Mouse (Mus musculus): ENCODE data around the gene Mrps6. TPM values are rescaled to one million over a fixed set of nuclear protein-coding genes. Genes with fewer than 3 reads are reported as not detected.
"Not testable (repeated sequence)": the region's sequence is repeated elsewhere in the genome, so short reads cannot be mapped to it uniquely, and the experiment has no call there.

The Mrps6 gene
- total RNA-seq, 2 experiments from 2014 or later, result 64.2 to 66.1 TPM

DNA sequence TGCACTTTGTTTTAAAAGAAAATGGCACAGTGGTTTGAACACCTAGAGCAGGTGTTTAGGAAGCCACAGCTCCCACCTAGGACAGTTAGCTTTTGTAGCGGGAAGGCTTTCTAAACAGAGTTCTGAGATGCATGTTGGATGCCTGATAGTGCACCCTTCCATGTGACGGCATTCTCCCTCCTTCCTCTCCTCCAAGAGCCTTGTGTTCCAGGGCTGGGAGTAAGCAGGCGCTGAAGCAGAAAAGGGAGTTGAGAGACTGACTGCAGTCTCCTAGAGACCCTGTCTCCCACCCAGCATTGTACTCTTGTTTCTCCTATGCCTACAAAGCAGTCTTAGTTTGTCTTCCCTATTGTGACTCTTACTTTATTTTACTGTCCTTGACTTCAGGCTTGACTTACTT is 2.1 kb downstream of the Mrps6 start:
- DNase-seq (ENCODE audit: low spot score in 2 of 2), result no peak

DNA sequence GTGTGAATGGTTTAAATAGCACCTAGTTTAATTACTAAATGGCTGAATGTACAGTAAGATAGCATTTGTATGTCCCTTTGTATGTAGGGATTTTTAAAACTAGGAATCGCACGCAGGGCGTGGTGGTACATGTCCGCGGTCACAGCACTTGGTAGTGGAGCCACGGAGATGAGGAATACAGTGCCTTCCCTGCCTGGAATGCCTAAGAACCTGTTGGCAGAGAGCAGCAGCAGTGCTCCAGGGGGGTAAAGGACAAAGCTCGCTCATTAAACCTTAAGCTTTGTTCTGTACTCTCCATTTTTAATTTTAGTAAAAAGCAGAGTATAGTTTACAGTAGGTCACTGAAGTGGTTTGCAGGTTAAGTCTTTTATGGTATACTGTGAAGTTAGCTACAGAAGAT is 3.5 kb downstream of the Mrps6 start:
- DNase-seq (ENCODE audit: low spot score in 2 of 2), result no peak

DNA sequence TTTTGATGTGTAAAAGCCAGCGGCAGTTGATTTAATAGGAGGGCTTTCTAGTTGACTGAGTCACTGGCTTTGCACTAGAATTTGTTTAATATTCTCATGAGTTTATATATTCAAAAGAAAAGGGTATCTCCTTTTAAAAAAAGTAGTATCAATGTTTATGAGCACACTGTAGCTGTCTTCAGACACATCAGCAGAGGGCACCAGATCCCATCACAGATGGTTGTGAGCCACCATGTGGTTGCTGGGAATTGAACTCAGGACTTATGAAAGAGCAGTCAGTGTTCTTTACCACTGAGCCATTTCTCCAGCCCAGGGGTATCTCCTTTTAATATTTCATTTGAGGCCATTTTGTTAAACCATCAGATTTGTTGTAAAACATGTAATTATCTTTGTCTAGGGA is 4.8 kb downstream of the Mrps6 start:
- DNase-seq (ENCODE audit: low spot score in 2 of 2), result no peak

DNA sequence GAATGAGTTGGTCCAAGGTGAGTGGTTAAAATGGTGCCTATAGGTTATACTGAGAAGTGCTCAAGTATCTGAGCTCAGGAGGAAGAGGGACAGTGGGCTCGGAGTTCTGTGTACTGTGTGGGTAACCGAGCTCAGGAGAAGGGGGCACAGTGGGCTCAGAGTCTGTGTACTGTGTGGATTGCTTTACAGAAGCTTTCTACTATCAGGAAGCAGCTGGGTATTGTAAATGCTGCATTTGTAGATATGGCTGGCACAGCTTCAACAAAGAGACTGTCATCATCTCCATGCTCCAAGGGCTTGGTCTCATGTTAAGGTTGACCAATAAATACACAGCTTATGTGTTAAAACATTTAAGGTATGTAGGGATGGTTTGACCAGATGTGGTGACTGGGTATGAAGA is 6.7 kb downstream of the Mrps6 start:
- DNase-seq (ENCODE audit: low spot score in 2 of 2), result no peak

DNA sequence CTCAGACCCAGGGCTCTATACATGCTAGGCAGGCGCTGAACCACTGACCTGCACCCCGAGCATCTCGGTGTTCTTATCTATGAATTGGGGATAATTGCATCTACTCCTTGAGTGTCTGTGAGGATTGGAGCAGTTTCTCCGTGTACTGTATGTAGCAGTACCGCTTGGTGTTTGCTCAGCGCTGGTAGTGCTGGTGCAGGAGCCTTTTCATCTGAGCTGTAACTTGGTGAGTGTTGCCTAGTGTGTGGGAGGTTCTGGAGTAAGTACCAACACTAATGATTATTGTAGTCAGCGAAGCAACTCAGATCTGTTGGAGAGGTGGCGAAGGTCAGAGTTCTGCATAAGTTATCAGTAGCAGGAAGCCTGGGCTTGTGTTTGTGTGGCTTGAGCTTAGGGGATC is 12.3 kb downstream of the Mrps6 start:
- no peak for DNase-seq (ENCODE audit: low spot score in 2 of 2)

DNA sequence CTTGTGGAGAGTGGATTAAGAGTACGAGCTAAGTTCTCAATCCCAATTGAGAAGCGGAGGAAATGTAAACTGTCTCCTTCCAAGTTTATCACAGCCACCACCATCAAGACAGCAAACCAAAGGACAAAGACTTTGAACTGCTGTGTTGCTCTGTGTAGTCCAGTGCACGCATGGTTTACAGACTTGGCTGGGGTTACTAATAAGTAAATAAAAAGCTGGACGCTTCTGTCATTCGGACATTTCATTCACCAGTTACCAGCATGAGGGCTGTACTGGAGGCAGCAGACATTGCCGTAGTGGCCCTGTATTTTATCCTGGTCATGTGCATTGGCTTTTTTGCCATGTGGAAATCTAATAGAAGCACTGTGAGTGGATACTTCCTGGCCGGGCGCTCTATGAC is 18.7 kb downstream of the Mrps6 start:
- DNase-seq (ENCODE audit: low spot score in 2 of 2), result no peak

DNA sequence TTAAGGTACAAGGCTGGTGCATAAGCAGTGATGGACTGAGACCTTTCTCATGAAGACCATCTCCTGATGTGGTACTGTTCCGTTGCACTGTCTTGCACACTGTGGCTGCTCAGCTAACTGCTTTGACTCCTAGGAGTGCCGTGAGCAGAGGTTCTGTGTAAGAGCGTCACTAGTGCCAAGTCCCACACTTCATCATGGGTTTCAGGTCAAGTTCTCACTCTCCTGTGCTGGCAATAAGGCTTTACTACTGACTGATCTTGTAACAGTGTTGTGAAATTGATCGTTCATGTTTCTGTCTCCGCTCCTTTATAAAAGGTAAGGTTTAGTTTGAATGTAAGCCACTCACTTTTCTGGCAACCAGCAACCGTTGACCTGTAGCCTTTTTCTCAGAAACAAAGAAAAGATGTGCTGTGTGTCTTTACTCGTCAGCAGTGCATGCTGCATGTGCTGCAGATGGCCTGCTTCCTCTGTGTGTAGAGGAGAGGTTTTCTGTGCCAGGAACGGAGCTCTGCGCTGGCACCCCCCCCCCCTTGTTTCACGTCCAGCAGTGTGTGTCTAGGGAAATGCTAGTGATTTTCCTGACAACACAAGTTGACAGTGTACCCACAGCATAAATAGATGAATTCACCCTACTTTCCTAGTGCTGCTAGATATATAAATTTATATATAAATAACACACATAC is 25.8 kb downstream of the Mrps6 start:
- DNase-seq (ENCODE audit: low spot score in 2 of 2), result no peak

DNA sequence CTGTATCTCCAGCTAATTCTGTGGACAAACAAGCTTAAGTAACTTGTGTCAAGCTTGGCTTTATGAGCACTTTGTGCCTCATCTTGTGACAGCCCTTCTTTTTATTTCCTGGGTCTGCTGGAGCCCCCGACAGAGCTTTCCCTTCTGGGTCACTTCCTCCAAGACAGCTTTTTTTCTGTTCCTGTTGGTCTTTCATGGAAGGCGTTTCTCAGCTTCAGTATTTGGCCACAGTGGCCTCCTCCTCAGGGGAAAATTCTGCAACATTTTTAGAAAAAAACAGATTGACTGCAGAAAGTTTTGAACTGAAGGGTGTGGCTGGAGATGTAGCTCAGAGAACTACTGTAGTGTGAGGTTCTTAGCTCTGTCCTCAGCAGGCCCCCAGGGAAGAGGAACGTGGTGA is 31.2 kb downstream of the Mrps6 start:
- DNase-seq (ENCODE audit: low spot score in 2 of 2), result no peak

DNA sequence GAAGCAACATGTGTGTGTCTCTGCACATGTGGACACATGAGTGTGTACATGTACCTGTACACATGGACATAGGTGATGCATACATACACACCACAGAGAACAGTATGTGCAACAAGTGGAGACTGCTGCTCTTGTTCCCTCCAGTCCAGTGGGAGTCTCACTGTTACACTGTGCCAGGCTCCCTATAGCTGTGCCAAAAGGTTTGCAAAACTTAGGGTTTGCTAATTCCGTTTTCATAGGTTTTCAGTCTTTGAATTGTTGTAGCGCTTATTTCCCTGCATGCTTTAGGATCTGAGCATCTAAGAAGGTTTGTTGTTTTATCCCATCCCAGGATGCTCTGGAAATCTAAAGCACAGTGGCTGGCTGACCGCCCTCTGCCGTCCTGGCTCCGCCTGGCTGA is 33.8 kb downstream of the Mrps6 start:
- DNase-seq (ENCODE audit: low spot score in 2 of 2), result no peak

DNA sequence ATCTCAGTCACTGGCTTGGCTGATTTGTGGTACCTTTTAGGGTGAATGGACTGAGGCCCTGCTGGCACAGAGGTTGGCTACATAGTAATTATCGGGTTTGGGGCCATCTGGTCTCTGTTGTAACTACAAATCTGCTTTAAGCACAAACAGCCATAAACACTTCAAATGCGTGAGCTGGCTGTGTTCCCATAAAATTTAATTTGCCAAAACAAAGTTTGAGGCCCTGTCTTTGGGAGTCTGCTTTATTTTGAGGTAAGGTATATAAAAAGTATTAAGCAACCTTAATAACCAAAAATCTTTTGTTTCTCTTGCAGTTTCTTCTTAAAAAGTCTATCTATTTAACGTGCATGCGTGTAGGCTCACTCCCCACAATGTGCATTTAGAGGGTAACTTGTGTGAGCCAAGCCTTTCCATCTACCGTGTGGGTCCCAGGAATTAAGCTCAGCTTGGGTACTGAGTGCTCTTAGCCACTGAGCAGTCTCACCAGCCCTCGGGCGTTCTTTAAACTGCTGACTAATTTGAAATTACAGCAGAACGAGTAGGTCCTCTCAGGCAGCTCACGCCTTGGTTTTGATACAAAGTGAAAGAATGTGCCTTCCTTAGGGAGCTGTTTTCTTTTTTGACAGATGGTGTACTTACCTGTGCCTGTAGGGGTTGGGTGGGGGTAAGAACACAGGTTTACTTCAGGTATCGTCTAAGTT is 40.4 kb downstream of the Mrps6 start:
- DNase-seq (ENCODE audit: low spot score in 2 of 2), result no peak

DNA sequence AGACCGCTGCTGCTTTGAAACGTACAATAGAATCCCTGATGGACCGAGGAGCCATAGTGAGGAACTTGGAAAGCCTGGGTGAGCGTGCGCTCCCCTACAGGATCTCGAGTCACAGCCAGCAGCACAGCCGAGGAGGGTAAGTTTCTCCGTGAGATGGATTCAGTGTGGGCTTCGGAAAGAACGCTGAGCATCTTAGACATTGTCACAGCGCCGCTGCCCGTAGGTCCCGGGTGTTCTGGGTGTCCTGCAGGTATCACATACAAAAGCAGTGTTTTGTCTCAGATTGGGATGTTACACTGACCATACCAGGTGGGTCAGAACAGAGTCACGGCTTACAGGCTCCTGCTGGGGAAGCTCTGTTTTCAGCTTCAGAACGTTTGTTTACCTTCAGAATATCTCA is 41.5 kb downstream of the Mrps6 start:
- DNase-seq (ENCODE audit: low spot score in 2 of 2), result no peak

DNA sequence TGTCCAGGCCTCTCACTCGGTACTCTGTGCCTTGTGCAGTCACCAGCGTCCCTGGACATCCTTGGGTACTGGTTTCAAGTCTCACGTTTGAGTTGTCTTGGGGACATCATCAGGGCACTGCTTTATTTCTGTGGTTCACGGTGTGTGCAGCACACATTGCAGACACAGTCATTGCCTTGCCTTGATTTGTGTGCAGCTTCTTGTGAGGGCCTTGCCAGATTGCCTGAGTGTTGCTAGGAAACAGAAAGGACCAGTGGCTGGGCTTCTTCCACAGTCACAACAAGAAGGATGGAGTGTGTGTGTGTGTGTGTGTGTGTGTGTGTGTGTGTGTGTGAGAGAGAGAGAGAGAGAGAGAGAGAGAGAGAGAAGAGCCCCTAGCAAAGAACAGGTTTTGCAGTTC is 42.0 kb downstream of the Mrps6 start:
- no peak for DNase-seq (ENCODE audit: low spot score in 2 of 2)

DNA sequence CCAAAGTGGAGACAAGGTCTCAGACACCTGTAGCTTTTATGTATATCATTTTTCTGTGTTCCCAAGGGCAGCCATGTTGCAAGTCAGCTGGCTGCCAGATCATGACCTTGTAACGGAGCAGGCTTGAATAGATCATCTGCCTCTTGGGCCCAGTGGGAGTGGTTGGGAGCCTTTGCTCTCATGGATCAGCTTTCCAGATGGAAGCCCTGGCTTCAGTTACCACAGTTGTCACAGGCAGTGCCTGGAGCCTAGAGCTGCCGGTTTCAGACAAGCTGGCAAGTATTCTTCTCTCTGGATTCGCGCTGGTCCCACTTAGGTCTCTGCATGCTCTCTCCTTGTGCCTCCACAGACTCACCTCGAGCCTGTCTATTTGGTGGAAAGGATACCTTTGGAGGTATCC is 44.0 kb downstream of the Mrps6 start:
- DNase-seq (ENCODE audit: low spot score in 2 of 2), result no peak

DNA sequence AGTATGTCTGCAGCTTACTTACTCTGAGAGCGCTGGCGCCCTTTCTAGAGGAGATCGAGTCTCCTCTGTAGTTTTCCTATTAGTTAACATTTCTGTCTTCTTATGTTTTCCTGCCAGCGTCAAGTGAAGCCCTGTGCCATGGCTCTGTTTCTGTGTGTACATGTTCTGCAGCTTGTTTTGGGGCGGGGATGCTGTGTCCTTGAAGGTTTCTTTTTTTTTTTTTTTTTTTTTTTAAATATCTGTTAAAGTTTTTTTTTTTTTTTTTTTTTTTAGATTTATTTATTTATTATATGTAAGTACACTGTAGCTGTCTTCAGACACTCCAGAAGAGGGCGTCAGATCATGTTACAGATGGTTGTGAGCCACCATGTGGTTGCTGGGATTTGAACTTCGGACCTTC is 44.9 kb downstream of the Mrps6 start:
- not testable (repeated sequence) for DNase-seq (ENCODE audit: low spot score in 2 of 2)

DNA sequence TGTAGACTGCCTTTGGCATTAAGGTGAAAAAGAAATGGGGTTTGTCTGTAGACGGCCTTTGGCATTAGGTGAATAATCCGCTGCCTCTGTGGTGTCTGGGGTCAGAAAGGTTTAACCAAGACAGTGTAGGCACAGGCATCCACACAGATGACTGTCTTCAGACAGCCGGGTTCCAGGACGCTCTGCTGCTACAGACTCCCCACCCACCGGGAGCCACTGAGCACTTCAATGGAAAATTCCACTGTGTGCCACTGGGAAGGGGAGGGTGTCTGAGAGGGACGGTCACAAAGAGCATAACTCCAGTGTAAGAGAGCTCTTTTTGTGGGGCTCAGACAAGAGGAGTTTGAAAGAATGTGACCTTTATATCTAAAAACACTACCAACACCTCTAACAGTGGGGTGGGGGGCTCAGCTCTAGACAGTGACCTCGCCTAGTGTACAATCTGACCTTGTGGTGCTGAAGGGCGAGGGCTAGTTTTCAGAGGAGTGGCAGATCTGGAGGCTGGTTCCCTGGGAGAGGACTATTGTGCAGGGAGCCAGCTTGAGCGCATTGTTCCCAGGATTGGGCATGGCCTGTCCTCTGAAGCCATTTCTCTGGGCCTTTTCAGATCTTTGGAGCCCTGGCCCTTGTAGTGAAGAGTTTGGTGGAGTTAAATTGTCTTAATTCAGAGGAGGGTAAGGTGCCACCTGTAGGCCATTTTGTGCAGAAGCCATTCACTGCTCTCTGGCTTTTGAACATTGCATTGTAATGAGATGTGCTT is 45.7 kb downstream of the Mrps6 start:
- no peak for DNase-seq (ENCODE audit: low spot score in 2 of 2)

DNA sequence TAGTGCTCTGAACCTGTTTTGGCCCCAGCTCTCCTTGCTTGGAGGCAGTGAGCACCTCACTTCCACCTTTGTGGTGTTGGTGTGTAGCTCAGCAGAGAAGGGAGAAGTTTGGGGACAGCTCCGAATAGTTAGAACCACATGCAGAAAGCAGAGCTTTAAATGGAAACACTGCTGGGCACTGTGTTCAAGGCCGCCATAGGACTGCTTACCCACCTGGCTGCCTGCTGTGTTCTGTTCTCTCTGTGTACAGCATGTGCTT is 46.2 kb downstream of the Mrps6 start:
- DNase-seq (ENCODE audit: low spot score in 2 of 2), result no peak

DNA sequence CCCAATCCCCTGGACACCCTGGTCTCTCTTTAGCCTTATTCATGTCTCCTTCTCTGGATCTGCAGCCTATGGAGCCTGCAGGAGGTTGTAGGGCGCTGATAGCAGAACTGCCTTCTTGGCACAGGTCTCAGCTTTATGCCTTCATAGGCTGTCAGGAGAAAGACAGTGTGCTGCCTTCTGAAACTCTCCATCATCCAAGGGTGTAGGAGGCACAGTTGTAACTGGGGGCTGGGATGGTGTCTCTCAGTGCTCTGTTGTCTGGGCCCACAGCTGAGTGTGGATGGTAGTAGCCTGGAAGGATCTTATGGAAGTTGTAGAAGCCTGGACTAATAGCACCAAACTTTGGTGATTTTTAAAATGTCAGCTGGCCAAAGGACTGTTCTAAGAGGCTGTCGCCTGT is 46.9 kb downstream of the Mrps6 start:
- DNase-seq (ENCODE audit: low spot score in 2 of 2), result no peak

DNA sequence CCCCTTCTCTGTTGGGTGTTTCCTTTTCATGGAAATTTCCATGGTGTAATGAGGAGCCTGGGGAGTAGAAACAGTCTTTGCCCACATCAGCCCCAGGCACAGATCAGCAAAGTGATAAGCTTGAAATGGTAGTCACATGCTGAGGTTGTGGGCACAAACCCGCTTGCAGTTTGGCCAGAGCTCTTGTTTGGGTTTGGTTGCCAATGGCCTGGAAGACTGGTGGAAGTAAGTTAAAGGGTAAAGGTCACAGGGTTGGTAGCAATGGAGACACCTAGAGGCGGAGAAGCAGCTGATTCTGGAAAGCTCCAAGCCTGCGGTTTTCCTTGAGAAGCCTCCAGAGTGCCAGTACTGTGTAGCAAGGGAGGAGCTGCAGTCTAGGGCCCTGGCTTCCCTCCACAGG is 47.6 kb downstream of the Mrps6 start:
- no peak for DNase-seq (ENCODE audit: low spot score in 2 of 2)

DNA sequence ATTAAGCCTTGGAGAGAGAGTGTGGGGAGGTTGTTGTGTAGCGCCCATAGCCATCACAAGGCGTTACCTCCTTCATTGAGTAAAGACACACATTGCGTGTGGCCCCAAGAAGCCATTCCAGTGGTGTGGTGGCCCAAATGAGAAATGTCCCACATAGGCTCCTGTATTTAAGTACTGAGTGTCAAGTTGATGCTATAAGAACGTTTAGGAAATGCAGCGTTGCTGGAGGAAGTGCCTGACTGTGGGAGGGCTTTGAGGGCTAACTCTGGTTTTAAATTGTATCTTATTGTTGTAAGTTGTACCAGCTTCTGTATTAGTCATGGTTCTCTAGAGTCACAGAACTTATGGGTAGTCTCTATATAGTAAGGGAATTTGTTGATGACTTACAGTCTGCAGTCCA is 49.3 kb downstream of the Mrps6 start:
- DNase-seq (ENCODE audit: low spot score in 2 of 2), result no peak

DNA sequence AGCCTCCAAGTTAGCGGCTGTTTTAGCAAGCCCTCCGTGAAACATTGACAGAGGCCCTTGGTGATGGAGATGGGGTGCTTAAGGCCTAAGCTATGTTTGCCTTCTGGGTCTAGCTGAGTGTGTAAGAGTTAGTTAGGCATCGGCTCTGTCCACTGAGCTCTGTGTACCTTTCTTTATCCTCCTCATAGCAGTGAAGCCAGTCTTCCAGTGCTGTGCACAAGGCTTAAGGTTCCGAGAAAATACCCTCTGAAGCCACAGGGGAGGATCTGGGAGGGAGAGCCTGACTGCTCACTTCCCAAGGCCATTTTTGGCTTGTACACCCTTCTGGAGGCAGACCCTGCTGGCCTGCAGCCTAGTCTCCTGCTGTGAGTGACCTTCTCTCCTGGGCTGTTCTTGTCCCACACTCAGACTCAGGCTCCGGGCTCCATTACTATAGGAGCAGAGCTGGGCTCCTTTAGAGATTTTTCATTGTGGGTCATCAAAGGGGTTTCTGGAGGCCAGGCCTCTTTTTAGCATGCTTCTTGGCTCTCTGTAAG is 56.7 kb downstream of the Mrps6 start:
- DNase-seq (ENCODE audit: low spot score in 2 of 2), result peak in 1 of 2 experiments; percentile 26

DNA sequence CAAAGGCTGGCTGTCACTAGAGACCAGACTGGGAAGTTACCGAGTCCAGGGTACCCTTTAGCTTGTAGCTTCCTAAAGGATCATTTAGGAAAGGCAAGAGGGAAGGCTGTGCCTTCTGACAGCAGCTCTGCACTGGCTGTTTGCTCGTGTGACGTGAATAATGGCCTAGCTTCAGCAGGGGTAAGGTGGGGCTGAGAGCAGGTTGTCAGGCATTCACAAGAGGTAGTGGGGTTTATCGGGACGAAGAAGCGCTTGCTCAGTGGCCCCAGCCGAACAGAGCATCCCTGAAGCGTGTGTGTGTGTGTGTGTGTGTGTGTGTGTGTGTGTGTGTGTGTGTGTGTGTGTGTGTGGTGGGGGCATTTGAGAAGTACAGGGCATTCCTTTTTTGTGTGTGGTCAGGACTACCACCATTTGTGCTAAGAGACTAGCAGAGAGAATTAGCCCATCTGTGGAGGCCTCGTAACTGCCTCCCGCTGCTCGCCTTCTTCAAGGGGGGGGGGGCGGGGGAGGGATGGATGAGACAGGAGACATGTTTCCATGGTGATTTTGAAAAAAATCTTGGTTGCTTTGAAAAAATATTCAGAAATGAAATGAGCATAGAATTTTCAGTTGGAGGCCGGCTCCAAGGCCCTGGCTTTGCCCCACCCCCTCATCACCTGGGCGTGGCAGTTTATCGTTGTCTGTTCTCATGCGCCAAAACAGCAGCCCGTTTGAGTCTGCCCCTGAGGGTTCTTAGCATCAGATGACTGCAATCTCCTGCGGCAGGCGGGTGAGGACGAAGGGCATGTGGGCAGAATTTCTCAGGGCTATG is 57.7 kb downstream of the Mrps6 start:
- no peak for DNase-seq (ENCODE audit: low spot score in 2 of 2)
